Mouse (Mus musculus) intestine, embryonic 15.5 days (tissue): ENCODE data around the gene Cops7a. TPM values are rescaled to one million over a fixed set of nuclear protein-coding genes. Genes with fewer than 3 reads are reported as not detected.

ENCODE experiments used
- ATAC-seq: fragments of 200-750 bp; cut with Nextera tagmentation; 2 replicates; pipeline ENCODE4 v1.8.0; 2017; ENCODE audit warnings: moderate TSS enrichment, moderate library complexity
- H3K27ac ChIP-seq: fragments of 300-500 bp; sonication (generic); 2 replicates; pipeline ENCODE4 v1.5.1; 2015; ENCODE audit warnings: mild to moderate bottlenecking, inconsistent platforms
- H3K27me3 ChIP-seq: fragments of 300-500 bp; sonication (generic); replicated peaks from 2 replicates; pipeline ENCODE4 v1.6.1; 2015; ENCODE audit warnings: inconsistent platforms
- H3K36me3 ChIP-seq: fragments of 300-500 bp; sonication (generic); 2 replicates; pipeline ENCODE4 v1.6.1; 2015; ENCODE audit warnings: inconsistent platforms
- H3K4me1 ChIP-seq: fragments of 300-500 bp; sonication (generic); replicated peaks from 2 replicates; pipeline ENCODE4 v1.6.1; 2015; ENCODE audit warnings: inconsistent platforms
- H3K4me2 ChIP-seq: fragments of 300-500 bp; sonication (generic); replicated peaks from 2 replicates; pipeline ENCODE4 v1.6.1; 2015; ENCODE audit warnings: mild to moderate bottlenecking, inconsistent platforms
- H3K4me3 ChIP-seq: fragments of 300-500 bp; sonication (generic); replicated peaks from 2 replicates; pipeline ENCODE4 v1.5.1; 2015; ENCODE audit warnings: inconsistent platforms
- H3K9ac ChIP-seq: fragments of 300-500 bp; sonication (generic); 2 replicates; pipeline ENCODE4 v1.6.1; 2015; ENCODE audit warnings: inconsistent platforms
- H3K9me3 ChIP-seq: fragments of 300-500 bp; sonication (generic); 2 replicates; pipeline ENCODE4 v1.6.1; 2016; ENCODE audit warnings: inconsistent platforms
- WGBS: fragments of 180-500 bp; shearing (Covaris S2); methylation state at CpG from one replicate; pipeline ENCODE4 v1.1.7; 2015; 5-methylcytosine and 5-hydroxymethylcytosine counted together
- polyA plus RNA-seq: library from polyadenylated mRNA; unstranded; fragments of >200 nt; fragmentation: Nextera tagmentation; extraction: Ambion mirVana; gene quantifications from 2 replicates; pipeline ENCODE4 v1.2.1, GENCODE M21; 2015

The Cops7a gene
- polyA plus RNA-seq, 1 experiment from 2014 or later: 159 TPM

GRCm38 (mm10) chr6:124995831-124996403, 30.6 kb upstream of the Cops7a start:
- H3K4me3 ChIP-seq: no peak overlapping the region
- H3K36me3 ChIP-seq: no peaks in the 10 kb centered on the region
- peaks cover 55% of the 10 kb centered on the region for H3K27me3 ChIP-seq
- H3K4me2 ChIP-seq: peak overlapping the region; percentile 100
- peak overlapping the region; percentile 10; the same call in 1 of the 2 replicates for H3K9ac ChIP-seq
- H3K27ac ChIP-seq: no peak overlapping the region
- WGBS: 61% methylated on average over 8 of the region's 8 CpGs
- no peak for ATAC-seq
- peaks cover 10% of the 10 kb centered on the region for H3K4me1 ChIP-seq
- no peaks in the 10 kb centered on the region for H3K9me3 ChIP-seq

- Histone ChIP-seq H3K9me3 (no peaks in the 10 kb centered on the region), H3K27me3 (peaks cover 55% of the 10 kb centered on the region)
- WGBS: 75% methylated on average over 7 of the region's 7 CpGs
Measured at GRCm38 (mm10) chr6:124995246-124995645, 29.9 kb upstream of the Cops7a start.

GRCm38 (mm10) chr6:124993876-124994275, 28.5 kb upstream of the Cops7a start:
- H3K9ac ChIP-seq: 0 out of 2 replicates have a peak overlapping the region, but pooled peaks have one; percentile 8
- H3K27me3 ChIP-seq: peaks cover 44% of the 10 kb centered on the region

More at GRCm38 (mm10) chr6:124995246-124995645, 29.9 kb upstream of the Cops7a start:
- H3K4me2 ChIP-seq: no peak overlapping the region
- no peak for ATAC-seq
- H3K27ac ChIP-seq: no peak overlapping the region
- no peaks in the 10 kb centered on the region for H3K36me3 ChIP-seq
- no peak overlapping the region for H3K9ac ChIP-seq
- H3K4me3 ChIP-seq: no peak overlapping the region
- H3K4me1 ChIP-seq: peaks cover 10% of the 10 kb centered on the region

GRCm38 (mm10) chr6:124993365-124993764, 28.0 kb upstream of the Cops7a start:
- no peaks in the 10 kb centered on the region for H3K36me3 ChIP-seq
- H3K4me3 ChIP-seq: no peak overlapping the region
- WGBS: 61% methylated on average over 9 of the region's 9 CpGs
- no peak overlapping the region for H3K27ac ChIP-seq
- no peak overlapping the region for H3K4me2 ChIP-seq
- no peak overlapping the region for H3K9ac ChIP-seq
- peaks cover 39% of the 10 kb centered on the region for H3K27me3 ChIP-seq
- no peaks in the 10 kb centered on the region for H3K9me3 ChIP-seq
- H3K4me1 ChIP-seq: peaks cover 10% of the 10 kb centered on the region
- peak; percentile 69 for ATAC-seq

More at GRCm38 (mm10) chr6:124993876-124994275, 28.5 kb upstream of the Cops7a start:
- 14% methylated on average over 11 of the region's 11 CpGs for WGBS
- Histone ChIP-seq H3K4me1 (peaks cover 10% of the 10 kb centered on the region), H3K4me2 (peak overlapping the region; percentile 27; the same call in 1 of the 2 replicates), H3K36me3 (no peaks in the 10 kb centered on the region), H3K4me3 (no peak overlapping the region), H3K27ac (no peak overlapping the region), H3K9me3 (no peaks in the 10 kb centered on the region)
- no peak for ATAC-seq

- 74% methylated on average over 4 of the region's 4 CpGs for WGBS
- Histone ChIP-seq H3K4me1 (peaks cover 8% of the 10 kb centered on the region), H3K4me2 (no peak overlapping the region), H3K9ac (no peak overlapping the region), H3K4me3 (no peak overlapping the region), H3K27me3 (peaks cover 28% of the 10 kb centered on the region), H3K36me3 (no peaks in the 10 kb centered on the region), H3K9me3 (no peaks in the 10 kb centered on the region), H3K27ac (no peak overlapping the region)
- no peak for ATAC-seq
Measured at GRCm38 (mm10) chr6:124992241-124992640, 26.9 kb upstream of the Cops7a start.

GRCm38 (mm10) chr6:124967766-124968165, 2.4 kb upstream of the Cops7a start:
- no peak overlapping the region for H3K4me3 ChIP-seq
- no peak for ATAC-seq
- H3K9ac ChIP-seq: no peak overlapping the region
- no peaks in the 10 kb centered on the region for H3K36me3 ChIP-seq
- H3K9me3 ChIP-seq: no peaks in the 10 kb centered on the region
- 69% methylated on average over 4 of the region's 4 CpGs for WGBS
- no peak overlapping the region for H3K27ac ChIP-seq
- no peak overlapping the region for H3K4me2 ChIP-seq
- peaks cover 8% of the 10 kb centered on the region for H3K4me1 ChIP-seq
- no peaks in the 10 kb centered on the region for H3K27me3 ChIP-seq

- H3K4me2 ChIP-seq: peak overlapping the region; percentile 94
- no peak overlapping the region for H3K9ac ChIP-seq
- peak overlapping the region; percentile 64 for H3K4me3 ChIP-seq
- H3K27me3 ChIP-seq: no peaks in the 10 kb centered on the region
- H3K4me1 ChIP-seq: peaks cover 8% of the 10 kb centered on the region
- no peaks in the 10 kb centered on the region for H3K36me3 ChIP-seq
- WGBS: 96% methylated on average over 7 of the region's 7 CpGs
- ATAC-seq: no peak
- H3K9me3 ChIP-seq: no peaks in the 10 kb centered on the region
- H3K27ac ChIP-seq: no peak overlapping the region
Measured at GRCm38 (mm10) chr6:124966466-124967118, 1.3 kb upstream of the Cops7a start.

- peak overlapping the region; percentile 94 for H3K27ac ChIP-seq
- no peaks in the 10 kb centered on the region for H3K27me3 ChIP-seq
- peak overlapping the region; percentile 94 for H3K9ac ChIP-seq
- peak overlapping the region; percentile 94 for H3K4me2 ChIP-seq
- ATAC-seq: no peak
- 0 out of 2 replicates have a peak, but pooled peaks cover 3% of the 10 kb centered on the region for H3K36me3 ChIP-seq
- no peaks in the 10 kb centered on the region for H3K9me3 ChIP-seq
- WGBS: 14% methylated on average over 15 of the region's 15 CpGs
- H3K4me1 ChIP-seq: peaks cover 8% of the 10 kb centered on the region
- peak overlapping the region; percentile 64 for H3K4me3 ChIP-seq
Measured at GRCm38 (mm10) chr6:124965747-124966146, 409 bp upstream of the Cops7a start.

- WGBS: 28% methylated on average over 16 of the region's 16 CpGs
- Histone ChIP-seq H3K4me2 (peak overlapping the region; percentile 94), H3K27ac (peak overlapping the region; percentile 94), H3K36me3 (peaks cover 14% of the 10 kb centered on the region; the same call in 1 of the 2 replicates), H3K4me3 (peak overlapping the region; percentile 64), H3K9ac (peak overlapping the region; percentile 94), H3K27me3 (no peaks in the 10 kb centered on the region), H3K9me3 (no peaks in the 10 kb centered on the region), H3K4me1 (peaks cover 8% of the 10 kb centered on the region)
- ATAC-seq: no peak; the same call in 1 of the 2 replicates
Measured at GRCm38 (mm10) chr6:124964638-124965037, 700 bp downstream of the Cops7a start.

- 91% methylated on average over 12 of the region's 12 CpGs for WGBS
- ATAC-seq: no peak
Measured at GRCm38 (mm10) chr6:124961021-124961420, 4.3 kb downstream of the Cops7a start.

GRCm38 (mm10) chr6:124959960-124960359, 5.4 kb downstream of the Cops7a start:
- Histone ChIP-seq H3K4me3 (no peak overlapping the region), H3K4me1 (peaks cover 5% of the 10 kb centered on the region), H3K9me3 (no peaks in the 10 kb centered on the region), H3K9ac (no peak overlapping the region), H3K27me3 (no peaks in the 10 kb centered on the region), H3K27ac (no peak overlapping the region), H3K4me2 (no peak overlapping the region), H3K36me3 (peaks cover 31% of the 10 kb centered on the region)
- ATAC-seq: no peak
- WGBS: 89% methylated on average over 13 of the region's 13 CpGs

More at GRCm38 (mm10) chr6:124961021-124961420, 4.3 kb downstream of the Cops7a start:
- Histone ChIP-seq H3K9ac (no peak overlapping the region), H3K4me2 (no peak overlapping the region), H3K9me3 (no peaks in the 10 kb centered on the region), H3K36me3 (peaks cover 27% of the 10 kb centered on the region), H3K4me3 (no peak overlapping the region), H3K27ac (no peak overlapping the region), H3K27me3 (no peaks in the 10 kb centered on the region), H3K4me1 (peaks cover 6% of the 10 kb centered on the region)

GRCm38 (mm10) chr6:124958127-124958526, 7.2 kb downstream of the Cops7a start:
- Histone ChIP-seq H3K4me3 (no peak overlapping the region), H3K36me3 (peaks cover 31% of the 10 kb centered on the region), H3K27ac (no peak overlapping the region), H3K4me1 (no peaks in the 10 kb centered on the region), H3K9me3 (no peaks in the 10 kb centered on the region), H3K9ac (no peak overlapping the region), H3K4me2 (no peak overlapping the region), H3K27me3 (no peaks in the 10 kb centered on the region)
- no peak for ATAC-seq
- 77% methylated on average over 3 of the region's 3 CpGs for WGBS
